8 mouse cellular contexts compared by ENCODE assay signal in the genomic region with DNA sequence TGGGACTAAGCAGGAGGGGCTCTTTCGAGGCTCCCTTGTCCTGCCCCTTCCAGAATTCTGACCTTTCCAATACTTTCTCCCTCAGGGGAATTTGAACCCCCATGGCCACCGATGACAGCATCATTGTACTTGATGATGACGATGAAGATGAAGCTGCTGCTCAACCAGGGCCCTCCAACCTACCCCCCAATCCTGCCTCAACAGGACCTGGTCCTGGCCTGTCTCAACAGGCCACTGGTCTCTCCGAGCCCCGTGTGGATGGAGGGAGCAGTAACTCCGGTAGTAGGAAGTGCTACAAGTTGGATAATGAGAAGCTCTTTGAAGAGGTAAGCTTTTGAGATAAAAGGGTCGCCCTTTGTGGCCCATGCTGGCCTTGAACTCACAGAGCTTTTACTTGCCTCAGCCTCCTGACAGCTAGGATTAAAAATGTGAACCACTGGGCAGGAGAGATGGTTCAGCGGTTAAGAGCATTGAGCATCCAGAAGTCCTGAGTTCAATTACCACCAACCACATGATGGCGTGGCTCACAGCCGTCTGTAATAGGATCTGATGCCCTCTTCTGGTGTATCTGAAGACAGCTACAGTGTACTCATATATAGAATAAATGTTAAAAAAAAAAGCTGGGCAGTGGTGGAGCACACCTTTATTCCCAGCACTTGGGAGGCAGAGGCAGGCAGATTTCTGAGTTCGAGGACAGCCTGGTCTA. TPM values are rescaled to one million over a fixed set of nuclear protein-coding genes. Genes with fewer than 3 reads are reported as not detected.
DNase-seq lines count a peak whose midpoint lies in the region; ATAC-seq and TF ChIP-seq lines count a peak whose summit lies in the region.

No protein-coding gene starts in this region.

- WGBS in heart, embryonic 14.5 days = 49% methylated on average over 11 of the region's 11 CpGs
- 52% methylated on average over 11 of the region's 11 CpGs for WGBS in forebrain, embryonic 16.5 days
- 56% methylated on average over 11 of the region's 11 CpGs for WGBS in midbrain, embryonic 10.5 days

- ATAC-seq in heart, embryonic 14.5 days (ENCODE audit: insufficient number of reproducible peaks, insufficient read depth, low FRiP score, low read depth) = no peak
- no peak for ATAC-seq in forebrain, embryonic 16.5 days

- intact Hi-C loops in heart, postnatal 14 days (cut with DNase I) = no loop called here

- peak overlapping the region in 1 of 2 experiments; percentile 92; a peak in 1 of 4 replicates for H3K27ac ChIP-seq in heart, embryonic 14.5 days (replicated peaks in 1 of 2; ENCODE audit: control insufficient read depth in 1 of 2, insufficient read depth in 1 of 2, low read depth in 2 of 2, low read length in 2 of 2)
- no peak overlapping the region; the same call in 1 of the 2 replicates for H3K27ac ChIP-seq in ES-E14 (ENCODE audit: insufficient read depth, low read depth, low read length, poor library complexity, severe bottlenecking)
- no peak overlapping the region; the same call in 1 of the 2 replicates for H3K27ac ChIP-seq in forebrain, embryonic 16.5 days (ENCODE audit: low read length)
- peak overlapping the region; percentile 91 for H3K27ac ChIP-seq in midbrain, embryonic 10.5 days (replicated peaks)

- H3K27me3 ChIP-seq in heart, embryonic 14.5 days (ENCODE audit: control insufficient read depth, insufficient read depth, low read length) = no peaks in the 10 kb centered on the region
- no peaks in the 10 kb centered on the region for H3K27me3 ChIP-seq in forebrain, embryonic 16.5 days (replicated peaks; ENCODE audit: control insufficient read depth, insufficient read depth, low read length)
- peaks cover 7% of the 10 kb centered on the region; the same call in 1 of the 2 replicates for H3K27me3 ChIP-seq in midbrain, embryonic 10.5 days (ENCODE audit: low read depth, poor library complexity, severe bottlenecking)

- peak overlapping the region; percentile 93 for H3K9ac ChIP-seq in heart, embryonic 14.5 days (ENCODE audit: low read length)
- peak overlapping the region; percentile 92; the same call in 1 of the 2 replicates for H3K9ac ChIP-seq in ES-E14 (ENCODE audit: insufficient read depth, low read depth, low read length, poor library complexity, severe bottlenecking)
- peak overlapping the region; percentile 84 for H3K9ac ChIP-seq in forebrain, embryonic 16.5 days (replicated peaks; ENCODE audit: low read depth, low read length)

- H3K36me3 ChIP-seq in heart, embryonic 14.5 days (ENCODE audit: control insufficient read depth, insufficient read depth, low read length) = peaks cover 47% of the 10 kb centered on the region
- H3K36me3 ChIP-seq in ES-E14 (ENCODE audit: control insufficient read depth, insufficient read depth, low read length, poor library complexity, severe bottlenecking) = peaks cover 40% of the 10 kb centered on the region
- H3K36me3 ChIP-seq in forebrain, embryonic 16.5 days (ENCODE audit: control insufficient read depth, insufficient read depth) = peaks cover 25% of the 10 kb centered on the region
- peaks cover 50% of the 10 kb centered on the region for H3K36me3 ChIP-seq in midbrain, embryonic 10.5 days

- H3K4me3 ChIP-seq in heart, embryonic 14.5 days (ENCODE audit: control insufficient read depth in 1 of 2, insufficient read depth in 1 of 2, low read depth in 1 of 2, low read length in 2 of 2) = peak overlapping the region; percentile 59 to 85
- H3K4me3 ChIP-seq in ES-E14 (ENCODE audit: insufficient read depth in 1 of 2, low read depth in 1 of 2, low read length in 2 of 2, poor library complexity in 1 of 2, severe bottlenecking in 1 of 2) = peak overlapping the region; percentile 84 to 87
- H3K4me3 ChIP-seq in forebrain, embryonic 16.5 days (replicated peaks; ENCODE audit: low read length) = peak overlapping the region; percentile 74
- peak overlapping the region; percentile 85 for H3K4me3 ChIP-seq in midbrain, embryonic 10.5 days

- in situ Hi-C loops in ES-E14 (cut with MboI; ENCODE audit: low sequenced_read_pairs in 2 of 2, unreplicated experiment in 2 of 2) = no loop called here

- H3K9me3 ChIP-seq in heart, embryonic 14.5 days (ENCODE audit: control insufficient read depth, low read length) = no peaks in the 10 kb centered on the region
- no peaks in the 10 kb centered on the region for H3K9me3 ChIP-seq in ES-E14 (ENCODE audit: control insufficient read depth, insufficient read depth, low read depth, low read length)
- no peaks in the 10 kb centered on the region for H3K9me3 ChIP-seq in forebrain, embryonic 16.5 days (ENCODE audit: control insufficient read depth, low read length)
- no peaks in the 10 kb centered on the region for H3K9me3 ChIP-seq in midbrain, embryonic 10.5 days (replicated peaks)

- H3K4me2 ChIP-seq in heart, embryonic 14.5 days (ENCODE audit: low read length) = peak overlapping the region; percentile 93
- H3K4me2 ChIP-seq in forebrain, embryonic 16.5 days (ENCODE audit: low read length) = peak overlapping the region; percentile 52

- peaks cover 7 to 19% of the 10 kb centered on the region in 2 experiments; a peak in 2 of 4 replicates for H3K4me1 ChIP-seq in heart, embryonic 14.5 days (ENCODE audit: control insufficient read depth in 2 of 2, insufficient read depth in 2 of 2, low read length in 2 of 2)
- H3K4me1 ChIP-seq in ES-E14 (ENCODE audit: control insufficient read depth in 2 of 2, insufficient read depth in 2 of 2, low read length in 2 of 2, poor library complexity in 1 of 2) = peaks cover 0 to 8% of the 10 kb centered on the region in 2 experiments; a peak in 2 of 4 replicates
- peaks cover 26% of the 10 kb centered on the region for H3K4me1 ChIP-seq in forebrain, embryonic 16.5 days (replicated peaks; ENCODE audit: control insufficient read depth, insufficient read depth, low read length)
- H3K4me1 ChIP-seq in midbrain, embryonic 10.5 days = peaks cover 50% of the 10 kb centered on the region

- no peak for DNase-seq in heart, postnatal 14 days
- DNase-seq in ES-E14 (ENCODE audit: low read depth, low spot score) = no peak
- DNase-seq in midbrain, embryonic 10.5 days (ENCODE audit: low spot score) = no peak
- no peak for DNase-seq in embryo, embryonic 11 days
- DNase-seq in layer of hippocampus, adult 11-12 months (ENCODE audit: low spot score) = no peak
- no peak for DNase-seq in layer of hippocampus, adult 18-20 months (ENCODE audit: low spot score in 2 of 2)

TF ChIP-seq in ES-E14, 5 proteins besides CTCF, POLR2A, EP300 and RAD21:
- TF ChIP-seq HCFC1 (IDR thresholded peaks at IDR 0.05; ENCODE audit: borderline replicate concordance, insufficient read depth, low read length) (no peak), CHD2 (IDR thresholded peaks at IDR 0.05; ENCODE audit: low read depth, low read length) (no peak), ZC3H11A (IDR thresholded peaks at IDR 0.05; ENCODE audit: borderline replicate concordance, low read depth, low read length) (no peak), ZNF384 (IDR thresholded peaks at IDR 0.05; ENCODE audit: low read depth, low read length) (no peak), MAFK (IDR thresholded peaks at IDR 0.05; ENCODE audit: insufficient read depth, low read depth, low read length) (no peak)

RNA-seq across cellular contexts. Expression of a gene that starts 1.3 kb away (rescaled TPM):
- polyA plus RNA-seq in heart, embryonic 14.5 days (2014; fragmentation: Nextera tagmentation; extraction: Ambion mirVana) = 24.5 and 27.2 TPM in 2 replicates
- total RNA-seq in heart, postnatal 14 days (2021) = 10 to 100 TPM; 11.3 to 13.7 TPM
- 67.3 and 73.7 TPM in 2 replicates for total RNA-seq in ES-E14 (2012; rRNA removed)
- polyA plus RNA-seq in forebrain, embryonic 16.5 days (2015; fragmentation: Nextera tagmentation; extraction: Ambion mirVana) = 61.5 and 63.1 TPM in 2 replicates
- 77.5 and 82.6 TPM in 2 replicates for polyA plus RNA-seq in midbrain, embryonic 10.5 days (2016; fragmentation: Nextera tagmentation; extraction: Ambion mirVana)
- total RNA-seq in layer of hippocampus, adult 18-20 months (2021) = 10 to 100 TPM; 29.6 to 32.9 TPM

RNA-seq across cellular contexts. Expression of a gene that starts 5.2 kb away (rescaled TPM):
- polyA plus RNA-seq in heart, embryonic 14.5 days (2014; fragmentation: Nextera tagmentation; extraction: Ambion mirVana) = 44.9 and 47.1 TPM in 2 replicates
- total RNA-seq in heart, postnatal 14 days (2021) = 100 to 1,000 TPM in 1 of 2 experiments, 10 to 100 TPM in 1; 92.8 to 100 TPM
- total RNA-seq in ES-E14 (2012; rRNA removed) = 39.4 and 64.9 TPM in 2 replicates
- 13.7 and 15.4 TPM in 2 replicates for polyA plus RNA-seq in forebrain, embryonic 16.5 days (2015; fragmentation: Nextera tagmentation; extraction: Ambion mirVana)
- 14.9 and 17.3 TPM in 2 replicates for polyA plus RNA-seq in midbrain, embryonic 10.5 days (2016; fragmentation: Nextera tagmentation; extraction: Ambion mirVana)
- 10 to 100 TPM; 38.3 to 38.5 TPM for total RNA-seq in layer of hippocampus, adult 18-20 months (2021)

RNA-seq across cellular contexts. Expression of a gene that starts 5.2 kb away (rescaled TPM):
- 4.5 and 8.9 TPM in 2 replicates for polyA plus RNA-seq in heart, embryonic 14.5 days (2014; fragmentation: Nextera tagmentation; extraction: Ambion mirVana)
- 10 to 100 TPM; 16.8 to 20.3 TPM for total RNA-seq in heart, postnatal 14 days (2021)
- total RNA-seq in ES-E14 (2012; rRNA removed) = 32.8 and 34.8 TPM in 2 replicates
- polyA plus RNA-seq in forebrain, embryonic 16.5 days (2015; fragmentation: Nextera tagmentation; extraction: Ambion mirVana) = 17.1 and 17.2 TPM in 2 replicates
- 23.5 and 24.1 TPM in 2 replicates for polyA plus RNA-seq in midbrain, embryonic 10.5 days (2016; fragmentation: Nextera tagmentation; extraction: Ambion mirVana)
- total RNA-seq in layer of hippocampus, adult 18-20 months (2021) = 10 to 100 TPM; 34.3 to 34.4 TPM

RNA-seq across cellular contexts. Expression of a gene that starts 5.6 kb away (rescaled TPM):
- polyA plus RNA-seq in heart, embryonic 14.5 days (2014; fragmentation: Nextera tagmentation; extraction: Ambion mirVana) = 0.26 and 0.35 TPM in 2 replicates
- not detected for total RNA-seq in heart, postnatal 14 days (2021)
- 33.2 and 46.0 TPM in 2 replicates for total RNA-seq in ES-E14 (2012; rRNA removed)
- 0.32 and 0.54 TPM in 2 replicates for polyA plus RNA-seq in forebrain, embryonic 16.5 days (2015; fragmentation: Nextera tagmentation; extraction: Ambion mirVana)
- 0.30 TPM in 1 of 2 replicates, not detected in the other for polyA plus RNA-seq in midbrain, embryonic 10.5 days (2016; fragmentation: Nextera tagmentation; extraction: Ambion mirVana)
- under 1 TPM in 1 of 2 experiments, not detected in 1; 0.42 TPM for total RNA-seq in layer of hippocampus, adult 18-20 months (2021)

RNA-seq across cellular contexts. Expression of a gene that starts 18.8 kb away (rescaled TPM):
- polyA plus RNA-seq in heart, embryonic 14.5 days (2014; fragmentation: Nextera tagmentation; extraction: Ambion mirVana) = 30.3 and 38.9 TPM in 2 replicates
- 10 to 100 TPM; 54.7 to 58.6 TPM for total RNA-seq in heart, postnatal 14 days (2021)
- total RNA-seq in ES-E14 (2012; rRNA removed) = 65.8 and 129 TPM in 2 replicates
- 40.8 and 52.3 TPM in 2 replicates for polyA plus RNA-seq in forebrain, embryonic 16.5 days (2015; fragmentation: Nextera tagmentation; extraction: Ambion mirVana)
- polyA plus RNA-seq in midbrain, embryonic 10.5 days (2016; fragmentation: Nextera tagmentation; extraction: Ambion mirVana) = 43.1 and 46.9 TPM in 2 replicates
- 10 to 100 TPM; 61.9 to 63.0 TPM for total RNA-seq in layer of hippocampus, adult 18-20 months (2021)
